In the genomic region with DNA sequence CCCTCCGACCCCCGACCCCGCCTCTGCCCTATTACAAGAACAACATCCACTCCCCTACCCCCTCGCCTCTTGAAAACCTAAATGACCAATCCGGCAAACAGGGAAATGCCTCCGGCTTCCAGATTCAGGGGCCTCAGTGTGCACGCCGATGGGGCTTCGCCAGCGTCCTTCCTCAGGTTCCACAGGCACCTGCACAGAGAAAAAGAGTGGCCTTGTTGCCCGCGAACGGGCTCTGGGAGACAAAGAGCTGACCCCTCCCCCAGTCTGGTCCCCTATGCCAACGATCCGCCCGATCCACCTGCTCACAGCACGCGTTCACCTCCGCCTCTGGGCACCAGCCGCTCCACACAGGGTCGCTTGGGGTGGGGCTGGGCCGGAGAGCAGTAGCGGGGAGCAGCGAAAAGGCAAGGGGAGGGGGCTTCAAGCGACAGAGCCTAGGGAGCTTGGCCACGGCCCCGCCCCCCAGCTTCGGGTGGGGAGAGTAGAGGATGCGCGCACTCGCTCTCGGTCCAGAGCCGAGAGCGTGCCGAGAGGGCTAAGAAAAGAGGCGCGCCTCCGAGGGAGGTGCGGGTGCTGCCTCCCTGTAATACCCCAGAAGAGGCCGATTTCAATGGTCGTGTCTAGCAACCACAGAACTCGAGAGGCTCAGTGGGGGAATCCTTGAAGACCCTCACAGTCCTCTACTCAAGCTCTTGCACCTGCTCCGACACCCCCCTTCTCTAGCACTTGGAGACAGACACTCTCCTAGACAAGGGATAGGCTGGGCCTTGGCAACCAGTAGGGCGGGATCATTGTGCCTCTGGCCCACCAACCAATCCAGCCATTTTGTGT, we compare ENCODE assay signal across 8 mouse cellular contexts. TPM values are rescaled to one million over a fixed set of nuclear protein-coding genes. Genes with fewer than 3 reads are reported as not detected.
DNase-seq lines count a peak whose midpoint lies in the region; ATAC-seq and TF ChIP-seq lines count a peak whose summit lies in the region.

A gene (minus strand): TSS at position 669 of the 831 bp plus-strand sequence.

- DNase-seq in lung, adult 2 months, result no peak
- DNase-seq in lung, postnatal 25 days (ENCODE audit: low spot score), result no peak
- peak; percentile 59 for DNase-seq in cerebellum, adult 8-10 months
- peak; percentile 70 to 71 for DNase-seq in left cerebral cortex, postnatal 25 days (ENCODE audit: low spot score in 2 of 2)
- peak; percentile 94 for DNase-seq in midbrain, postnatal 0 days (ENCODE audit: low spot score)
- no peak for DNase-seq in spleen, adult 18-20 months
- no peak for DNase-seq in ovary, postnatal 14 days (ENCODE audit: low spot score)

- TF ChIP-seq CTCF in lung, adult 2 months (IDR thresholded peaks at IDR 0.05; ENCODE audit: insufficient read depth, low read length), result no peak
- TF ChIP-seq CTCF in midbrain, postnatal 0 days (IDR thresholded peaks at IDR 0.05), result no peak; the same call in 1 of the 2 replicates

- H3K36me3 ChIP-seq in forebrain, embryonic 16.5 days (ENCODE audit: control insufficient read depth, insufficient read depth), result peaks cover 3% of the 10 kb centered on the region; the same call in 1 of the 2 replicates
- H3K36me3 ChIP-seq in midbrain, postnatal 0 days (ENCODE audit: insufficient read depth, low read length), result no peaks in the 10 kb centered on the region

- H3K27me3 ChIP-seq in forebrain, embryonic 16.5 days (replicated peaks; ENCODE audit: control insufficient read depth, insufficient read depth, low read length), result no peaks in the 10 kb centered on the region
- no peaks in the 10 kb centered on the region for H3K27me3 ChIP-seq in midbrain, postnatal 0 days (ENCODE audit: insufficient read depth, low read length)

- 3% methylated on average over 44 of the region's 44 CpGs for WGBS in lung, adult 2 months
- WGBS in forebrain, embryonic 16.5 days, result under 1% methylated on average over 44 of the region's 44 CpGs
- 1% methylated on average over 44 of the region's 44 CpGs for WGBS in midbrain, postnatal 0 days

- intact Hi-C loops in left cerebral cortex, postnatal 25 days (cut with DNase I), result loop anchor here (2.0 to 5.0 kb wide), 2 partner anchors 22 to 40 kb away; a partner anchor contains a TSS

- peak within 1 kb of the TSS; percentile 46 for H3K4me3 ChIP-seq in lung, adult 2 months (replicated peaks; ENCODE audit: extremely low read depth, low read depth, low read length)
- peak within 1 kb of the TSS; percentile 83 for H3K4me3 ChIP-seq in forebrain, embryonic 16.5 days (replicated peaks; ENCODE audit: low read length)
- H3K4me3 ChIP-seq in midbrain, postnatal 0 days (ENCODE audit: low read depth, low read length), result peak within 1 kb of the TSS; percentile 70

- peaks cover 4% of the 10 kb centered on the region for H3K4me1 ChIP-seq in lung, adult 2 months (ENCODE audit: control insufficient read depth, insufficient read depth, low read length)
- peaks cover 35% of the 10 kb centered on the region for H3K4me1 ChIP-seq in forebrain, embryonic 16.5 days (replicated peaks; ENCODE audit: control insufficient read depth, insufficient read depth, low read length)
- H3K4me1 ChIP-seq in midbrain, postnatal 0 days (ENCODE audit: insufficient read depth, low read length), result peaks cover 16% of the 10 kb centered on the region; the same call in 1 of the 2 replicates

- peak within 1 kb of the TSS; percentile 96 for H3K4me2 ChIP-seq in forebrain, embryonic 16.5 days (ENCODE audit: low read length)
- peak within 1 kb of the TSS; percentile 97 for H3K4me2 ChIP-seq in midbrain, postnatal 0 days (ENCODE audit: low read depth, low read length, poor library complexity, severe bottlenecking)

- H3K27ac ChIP-seq in forebrain, embryonic 16.5 days (ENCODE audit: low read length), result peak within 1 kb of the TSS; percentile 95
- peak within 1 kb of the TSS; percentile 98 for H3K27ac ChIP-seq in midbrain, postnatal 0 days (ENCODE audit: low read depth, low read length)

- H3K9ac ChIP-seq in forebrain, embryonic 16.5 days (replicated peaks; ENCODE audit: low read depth, low read length), result peak within 1 kb of the TSS; percentile 92
- peak within 1 kb of the TSS; percentile 91 for H3K9ac ChIP-seq in midbrain, postnatal 0 days (replicated peaks; ENCODE audit: low read length, poor library complexity, severe bottlenecking)

- no peaks in the 10 kb centered on the region for H3K9me3 ChIP-seq in forebrain, embryonic 16.5 days (ENCODE audit: control insufficient read depth, low read length)
- H3K9me3 ChIP-seq in midbrain, postnatal 0 days (ENCODE audit: low read length), result no peaks in the 10 kb centered on the region

- ATAC-seq in forebrain, embryonic 16.5 days, result peak; percentile 88
- ATAC-seq in midbrain, postnatal 0 days (ENCODE audit: low FRiP score), result peak; percentile 91

- no peak for TF ChIP-seq POLR2A in lung, adult 2 months (IDR thresholded peaks at IDR 0.05; ENCODE audit: borderline replicate concordance, extremely low read depth, low read depth, low read length)

RNA-seq across cellular contexts. Expression of the gene that starts here (rescaled TPM):
- 1.4 and 1.6 TPM in 2 replicates for polyA plus RNA-seq in lung, adult 2 months (2012; rRNA removed)
- 47.7 and 49.0 TPM in 2 replicates for polyA plus RNA-seq in forebrain, embryonic 16.5 days (2015; fragmentation: Nextera tagmentation; extraction: Ambion mirVana)
- total RNA-seq in left cerebral cortex, postnatal 25 days (2021), result 10 to 100 TPM; 37.7 to 41.3 TPM
- total RNA-seq in midbrain, postnatal 0 days (2014; rRNA removed), result 17.9 and 19.4 TPM in 2 replicates
- polyA plus RNA-seq in midbrain, postnatal 0 days (2015; fragmentation: Nextera tagmentation; extraction: Ambion mirVana), result 28.1 and 33.1 TPM in 2 replicates

Comparison
In these comparisons a context has a peak if more than half of its experiments do, and no peak if none do; other contexts are left out.
1. RNA of the gene that starts here (polyA plus RNA-seq): 47.7 to 49.0 TPM in forebrain, embryonic 16.5 days and 28.1 to 33.1 TPM in midbrain, postnatal 0 days; 1.4 to 1.6 TPM in lung, adult 2 months; every median in the first group is over 10 times any median in the second.
2. DNase-seq: peak in cerebellum, adult 8-10 months (single experiment), left cerebral cortex, postnatal 25 days (2 of 2) and midbrain, postnatal 0 days (single experiment); none in lung, adult 2 months (single experiment), lung, postnatal 25 days (single experiment), spleen, adult 18-20 months (0 of 2) and ovary, postnatal 14 days (single experiment).
3. Peak in every context shown above with its lines, with median percentiles within 50 percentile points of each other: H3K4me3 ChIP-seq.